Mouse (Mus musculus): ENCODE data around the gene Ier3.

Gene Ier3

DNA sequence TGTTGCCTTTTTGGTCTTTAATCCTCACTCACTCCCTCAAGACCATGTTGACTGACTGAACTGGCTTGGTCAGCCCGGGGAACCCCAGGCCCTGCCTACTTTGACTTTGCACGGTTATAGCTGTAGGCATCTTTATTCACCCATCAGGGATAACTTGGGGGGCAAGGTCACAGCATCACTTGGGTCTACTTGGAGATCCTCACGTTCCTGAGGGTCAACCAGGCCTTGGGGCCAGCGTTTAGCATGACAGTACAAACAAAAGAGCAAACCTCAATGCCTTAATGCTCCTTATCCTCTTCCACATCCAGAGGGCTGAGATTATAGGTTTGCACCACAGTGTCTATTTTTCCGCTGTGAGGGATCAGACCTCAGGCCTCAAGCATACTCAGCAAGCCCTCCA is 9.2 kb upstream of the Ier3 start:
- DNase-seq: no peak

DNA sequence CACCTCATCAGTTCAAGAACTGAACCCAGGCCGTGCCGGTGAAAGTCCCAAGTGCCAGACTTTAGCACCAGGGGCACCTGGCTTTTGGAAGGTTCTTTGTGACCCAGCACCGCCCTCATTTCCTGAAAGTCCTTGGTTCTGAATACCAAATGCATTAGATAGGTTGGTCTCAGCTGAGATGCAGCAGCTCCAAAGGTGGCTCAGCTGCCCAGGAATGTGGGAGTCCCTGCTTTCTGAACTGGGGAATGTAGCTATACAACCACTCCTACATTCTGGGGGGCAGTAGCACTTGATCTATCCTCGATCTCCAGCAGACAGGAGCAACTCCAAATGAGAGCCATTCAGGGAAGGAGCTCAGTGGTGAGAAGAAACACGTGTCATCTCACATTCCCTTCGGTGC is 8.7 kb upstream of the Ier3 start:
- DNase-seq: no peak

DNA sequence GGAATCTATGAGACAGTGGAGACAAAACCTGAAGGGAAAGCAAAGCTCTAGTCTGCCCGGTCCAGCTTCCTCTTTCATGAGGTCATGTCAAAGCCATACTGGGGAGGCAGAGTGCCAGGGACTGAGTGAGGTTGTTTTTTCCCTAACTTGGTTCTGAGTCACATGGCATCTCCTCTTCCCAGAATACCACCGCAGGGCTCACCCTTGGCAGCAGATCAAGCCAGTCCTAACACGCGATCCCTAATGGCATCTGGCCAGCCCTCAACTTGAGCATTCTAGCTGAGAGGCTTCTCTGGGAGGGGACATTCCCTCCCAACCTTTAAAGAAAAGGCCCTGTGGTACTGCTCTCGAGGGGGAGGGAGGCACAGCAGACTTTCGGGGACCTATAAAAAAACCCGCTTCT is 8.2 kb upstream of the Ier3 start:
- DNase-seq: peak; percentile 97

DNA sequence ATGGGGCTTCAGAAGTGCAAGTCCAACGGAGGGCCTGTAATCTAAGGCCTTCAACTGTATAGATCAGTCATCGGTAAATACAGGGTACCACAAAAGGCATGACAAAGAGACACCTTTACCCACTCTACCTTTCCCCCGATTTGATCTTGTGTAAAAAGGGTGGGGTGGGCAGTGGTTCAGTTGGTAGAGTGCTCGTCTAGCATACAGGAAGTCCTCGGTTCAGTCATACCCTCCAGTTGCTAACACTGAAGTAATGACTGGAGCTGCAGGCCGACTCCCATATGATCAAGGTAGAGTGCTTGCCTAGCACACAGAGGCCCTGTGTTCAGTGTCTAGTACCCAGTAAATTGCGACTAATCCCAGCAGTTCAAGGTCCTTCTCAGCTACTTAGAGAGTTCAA is 7.8 kb upstream of the Ier3 start:
- no peak for DNase-seq

DNA sequence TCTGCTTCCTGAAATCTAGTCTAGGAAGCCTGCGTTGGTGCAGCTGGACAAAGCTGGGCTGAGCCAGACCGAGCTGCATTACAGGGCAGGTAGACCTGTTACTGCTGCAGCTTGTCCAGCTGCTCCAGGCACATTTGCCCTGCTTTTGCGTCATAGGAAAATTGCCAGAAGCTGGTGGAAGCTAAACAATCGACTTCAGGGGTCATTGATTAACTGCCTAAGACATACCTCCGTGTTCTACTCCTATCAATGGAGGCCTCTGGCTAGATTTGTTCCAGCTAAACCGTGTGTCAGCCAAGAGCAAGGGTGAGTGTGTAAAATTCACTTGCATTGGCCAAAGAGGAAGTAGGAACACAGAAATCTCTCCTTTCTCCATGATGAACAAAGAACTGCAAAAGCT is 6.8 kb upstream of the Ier3 start:
- peak; percentile 76 for DNase-seq

DNA sequence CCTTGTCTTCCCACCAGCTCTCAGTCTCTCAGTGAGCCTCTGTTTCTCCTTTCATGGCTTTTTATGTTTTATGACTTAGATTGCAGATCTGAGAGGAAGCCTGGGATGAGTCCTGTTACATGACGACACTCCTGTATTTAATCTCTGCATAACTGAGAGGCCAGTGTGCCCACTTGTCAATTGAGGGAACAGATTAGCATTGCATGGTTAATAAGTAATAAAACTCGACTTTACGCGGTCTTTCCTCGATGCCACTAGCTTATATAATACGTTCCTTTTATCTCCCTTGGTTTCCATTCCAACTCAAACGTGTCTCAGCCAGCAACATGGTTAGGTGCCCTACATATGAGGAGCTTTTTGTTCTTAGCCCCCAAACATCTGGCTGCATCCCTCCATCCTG is 5.6 kb upstream of the Ier3 start:
- no peak for DNase-seq

DNA sequence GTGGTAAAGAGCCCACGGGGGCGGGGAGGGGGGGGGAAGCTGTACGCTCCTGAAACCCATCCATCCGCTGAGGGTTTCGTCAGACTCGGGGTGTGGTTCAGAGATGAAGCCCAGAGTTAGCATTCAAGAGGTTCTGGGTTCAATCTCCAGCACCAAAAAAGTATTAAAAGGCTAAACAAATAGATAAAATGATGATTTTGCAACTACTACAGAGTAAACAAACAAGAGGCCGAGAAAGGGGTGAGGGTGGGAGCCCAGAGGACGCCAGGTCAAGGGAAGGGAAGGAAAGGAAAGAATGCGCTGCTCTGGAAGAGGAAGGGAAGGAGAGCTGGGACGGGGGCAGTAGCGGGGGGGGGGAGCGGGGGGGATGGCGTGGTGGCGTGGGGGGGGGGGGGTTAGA is 4.8 kb upstream of the Ier3 start:
- DNase-seq: no peak

DNA sequence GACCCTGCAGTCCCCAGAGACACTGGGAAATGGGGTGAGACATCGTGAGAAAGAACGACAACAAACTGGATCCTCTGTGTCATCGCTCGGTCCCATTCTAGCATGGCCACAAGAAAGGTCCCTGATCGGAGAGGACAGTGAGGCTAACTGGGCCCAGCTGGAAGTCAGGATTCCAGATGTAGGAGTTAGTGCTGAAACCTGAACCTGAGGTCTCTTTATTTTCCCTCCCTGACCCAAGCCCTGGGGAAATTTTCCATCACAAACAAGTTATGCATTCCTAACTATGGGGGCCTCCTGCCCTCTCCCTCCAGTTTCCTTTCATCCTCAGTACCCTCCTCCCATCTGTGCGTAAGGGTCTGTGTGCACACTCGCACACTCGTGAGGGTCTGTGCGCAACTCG is 4.3 kb upstream of the Ier3 start:
- DNase-seq: peak; percentile 38

DNA sequence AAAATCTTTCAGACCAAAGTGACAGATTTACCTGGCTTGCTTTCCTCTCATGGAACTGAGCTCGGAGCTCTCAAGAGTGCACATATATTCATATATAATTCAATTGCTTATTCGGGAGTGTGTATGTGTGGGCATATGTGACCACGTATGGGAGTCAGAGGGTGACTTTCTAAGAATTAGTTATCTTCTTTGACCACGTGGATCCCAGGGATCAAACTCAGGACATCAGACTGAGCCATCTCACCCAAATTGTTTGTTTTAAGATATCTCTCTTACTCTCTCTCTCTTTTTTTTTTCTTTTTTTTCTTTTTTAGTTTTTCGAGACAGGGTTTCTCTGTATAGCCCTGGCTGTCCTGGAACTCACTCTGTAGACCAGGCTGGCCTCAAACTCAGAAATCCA is 1.4 kb upstream of the Ier3 start:
- DNase-seq: no peak

DNA sequence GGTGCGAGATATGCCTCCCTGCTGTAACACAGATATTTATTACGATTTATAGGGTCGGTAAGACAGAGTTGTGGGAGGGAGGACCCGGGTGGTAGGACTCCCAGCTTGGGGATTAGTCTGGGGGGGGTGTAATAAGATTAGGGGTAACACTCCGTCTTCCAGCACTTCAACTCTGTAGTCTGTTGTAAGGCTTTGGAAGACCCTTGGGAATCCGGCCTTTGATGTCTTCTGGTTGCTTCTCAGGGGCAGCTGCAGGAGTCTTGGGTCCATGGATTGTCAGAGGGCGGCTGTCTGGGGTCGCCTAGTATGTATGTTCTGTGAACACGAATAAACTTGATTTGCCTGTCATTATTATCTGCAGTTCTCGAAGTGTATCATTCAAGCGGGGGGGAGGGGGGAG is 1.1 kb downstream of the Ier3 start:
- DNase-seq: no peak

DNA sequence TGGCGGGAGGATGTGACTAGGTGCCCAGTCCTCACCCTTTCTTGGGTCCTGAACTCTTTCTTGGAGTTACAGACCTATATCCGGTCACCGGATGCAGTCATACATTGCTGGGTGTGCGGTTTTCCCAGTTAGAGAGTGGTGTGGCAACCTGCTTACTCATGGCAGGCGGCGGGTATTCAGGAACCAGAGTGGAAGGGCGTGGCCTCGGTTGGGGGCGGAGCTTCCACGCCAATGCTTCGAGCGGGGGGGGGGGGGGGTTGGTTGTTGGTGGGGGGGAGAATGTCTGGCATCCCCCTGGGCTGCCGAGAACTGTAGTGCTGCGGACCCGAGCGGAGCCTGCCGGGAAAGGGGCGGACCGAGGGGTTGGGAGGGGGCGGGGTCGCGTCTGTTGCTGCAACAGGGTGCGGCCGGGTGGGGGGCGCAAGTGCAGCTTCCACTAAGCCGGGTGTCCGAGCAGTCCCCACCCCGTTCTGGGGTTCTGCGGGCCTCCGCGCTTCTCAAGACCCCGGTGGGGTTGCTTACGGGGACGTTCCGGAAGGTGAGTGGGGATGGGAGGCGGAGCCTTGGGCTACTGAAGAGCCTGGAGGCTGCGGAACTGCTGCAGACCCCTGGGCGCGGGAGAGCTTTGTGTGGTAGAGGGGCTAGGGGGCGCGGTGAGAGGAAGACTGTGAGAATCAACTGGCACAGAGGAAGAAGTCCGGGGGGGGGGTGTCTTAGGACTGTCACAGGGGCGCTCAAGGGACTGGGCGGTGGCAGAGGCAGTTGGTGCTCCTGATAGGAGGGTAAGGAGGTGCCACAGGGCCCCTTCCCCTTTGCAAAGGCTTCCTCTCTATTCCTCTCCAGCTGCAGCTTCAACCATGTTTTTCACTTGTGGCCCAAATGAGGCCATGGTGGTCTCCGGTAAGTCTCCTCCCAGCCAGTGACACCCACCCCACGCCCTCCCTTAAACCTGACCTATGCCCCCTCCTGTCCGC is 1.8 kb downstream of the Ier3 start, which contains the start of gene Flot1:
TSS of gene Flot1 (plus strand) at position 267 of the 974 bp plus-strand sequence.
- DNase-seq: peak; percentile 89

DNA sequence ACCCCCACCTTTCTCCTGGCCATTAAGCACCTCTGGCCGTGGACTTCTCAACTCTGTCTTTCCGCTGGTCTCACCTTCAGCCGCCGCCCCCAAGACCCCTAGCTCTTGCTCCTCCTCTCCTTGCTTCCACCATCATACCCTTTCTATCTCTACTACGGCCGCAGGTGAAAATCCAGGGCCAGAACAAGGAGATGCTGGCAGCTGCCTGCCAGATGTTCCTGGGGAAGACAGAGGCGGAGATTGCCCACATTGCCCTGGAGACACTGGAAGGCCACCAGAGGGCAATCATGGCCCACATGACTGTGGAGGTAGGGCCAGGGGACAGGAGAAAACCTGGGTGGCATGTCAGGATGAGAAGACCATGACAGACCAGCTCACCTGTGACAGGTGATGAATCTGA is 2.9 kb downstream of the Ier3 start:
- DNase-seq: no peak

DNA sequence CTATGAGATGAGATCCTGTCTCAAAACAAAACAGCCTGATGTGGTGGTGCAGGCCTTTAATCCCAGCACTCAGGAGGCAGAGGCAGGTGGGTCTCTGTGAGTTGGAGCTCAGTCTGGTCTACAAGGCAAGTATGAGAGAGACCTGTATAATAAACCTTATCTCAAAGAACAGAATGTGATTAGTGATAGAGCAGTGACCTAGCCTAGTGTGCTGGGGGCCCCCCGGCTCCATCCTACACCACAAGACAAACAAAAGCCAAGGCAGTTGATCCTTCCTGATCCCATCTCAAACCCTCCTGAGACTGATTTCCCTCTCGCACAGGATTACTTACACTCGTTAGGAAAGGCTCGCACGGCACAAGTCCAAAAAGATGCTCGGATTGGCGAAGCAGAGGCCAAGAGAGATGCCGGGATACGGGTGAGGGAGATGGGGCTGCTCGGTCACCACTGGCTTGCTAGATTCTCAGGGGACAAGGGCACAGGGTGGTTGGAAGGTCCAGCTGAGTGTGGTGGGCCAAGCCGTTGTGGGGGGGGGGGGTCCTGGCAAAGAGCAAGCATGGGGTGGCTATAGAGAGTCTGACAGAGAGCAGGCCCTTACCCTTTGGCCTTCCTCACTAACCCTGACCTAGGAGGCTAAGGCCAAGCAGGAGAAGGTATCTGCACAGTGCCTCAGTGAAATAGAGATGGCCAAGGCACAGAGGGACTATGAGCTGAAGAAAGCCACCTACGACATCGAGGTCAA is 3.8 kb downstream of the Ier3 start:
- DNase-seq: no peak

DNA sequence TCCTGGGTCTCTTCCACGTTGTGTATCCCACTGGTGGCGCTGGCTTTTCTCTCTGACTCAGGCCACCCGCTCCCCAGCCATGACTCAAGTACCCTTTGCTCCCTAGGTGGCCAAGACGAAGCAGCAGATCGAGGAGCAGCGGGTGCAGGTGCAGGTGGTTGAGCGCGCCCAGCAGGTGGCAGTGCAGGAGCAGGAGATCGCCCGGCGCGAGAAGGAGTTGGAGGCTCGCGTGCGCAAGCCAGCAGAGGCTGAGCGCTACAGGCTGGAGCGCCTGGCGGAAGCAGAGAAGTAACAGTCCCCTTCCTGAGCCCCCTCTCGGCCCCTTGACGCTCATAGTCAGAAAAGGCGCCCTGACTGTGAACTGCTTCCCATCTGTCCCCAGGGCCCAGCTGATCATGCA is 8.3 kb downstream of the Ier3 start:
- DNase-seq: peak; percentile 89

DNA sequence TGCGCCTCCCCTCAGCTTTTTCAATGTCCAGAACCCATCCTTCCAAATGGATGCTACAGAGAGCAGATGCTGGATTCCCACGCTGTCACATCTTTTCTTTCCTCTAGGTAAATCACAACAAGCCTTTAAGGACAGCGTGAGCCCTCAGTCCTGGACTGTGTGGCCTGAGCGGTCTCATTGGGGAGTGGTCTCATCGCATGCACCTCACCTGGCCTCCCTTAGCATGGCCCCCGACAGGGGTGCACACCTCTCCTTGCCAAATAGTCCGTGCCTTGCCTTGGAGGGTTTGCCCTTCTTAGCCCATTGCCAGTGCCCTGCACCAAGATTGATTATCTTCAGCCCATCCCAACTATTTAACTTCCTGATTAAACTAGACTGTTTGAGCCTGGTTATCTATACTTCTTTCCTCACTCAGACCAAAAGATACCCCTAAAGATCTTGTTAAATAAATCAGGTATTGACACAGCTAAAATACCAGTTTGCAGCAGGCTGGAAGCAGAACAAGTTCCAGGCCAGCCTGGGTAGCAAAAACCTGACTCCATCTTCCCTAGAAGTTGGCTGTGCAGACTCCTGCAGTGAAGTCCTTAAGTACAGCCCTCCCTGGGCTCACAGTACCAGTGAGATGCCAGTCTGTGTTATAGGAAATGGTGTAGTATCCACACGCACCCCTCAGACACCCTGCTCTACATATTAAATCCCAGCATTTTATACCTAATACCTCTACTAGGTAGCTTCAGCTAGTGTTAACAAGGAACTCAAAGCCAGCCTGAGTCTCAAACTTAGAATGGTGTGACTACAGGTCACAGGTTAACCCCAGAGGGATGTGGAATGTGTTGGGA is 11.1 kb downstream of the Ier3 start:
- DNase-seq: no peak

DNA sequence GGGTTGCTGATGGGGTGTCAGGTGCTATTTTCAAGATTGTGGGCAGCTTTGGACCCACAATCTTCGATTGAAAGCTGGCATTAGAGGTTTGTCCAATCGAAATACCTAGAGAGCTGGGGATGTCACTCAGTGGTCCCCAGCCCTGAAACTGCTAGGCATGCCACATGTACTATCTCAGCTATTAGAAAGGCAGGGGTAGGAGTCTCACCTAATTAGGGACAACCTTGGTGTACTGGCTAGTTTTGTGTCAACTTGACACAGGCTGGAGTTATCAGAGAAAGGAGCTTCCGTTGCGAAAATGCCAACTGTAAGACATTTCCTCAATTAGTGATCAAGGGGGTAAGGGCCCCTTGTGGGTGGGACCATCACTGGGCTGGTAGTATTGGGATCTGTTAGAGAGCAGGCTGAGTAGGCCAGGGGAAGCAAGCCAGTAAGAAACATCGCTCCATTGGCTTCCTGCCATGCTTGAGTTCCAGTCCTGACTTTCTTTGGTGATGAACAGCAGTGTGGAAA is 11.8 kb downstream of the Ier3 start:
- no peak for DNase-seq

DNA sequence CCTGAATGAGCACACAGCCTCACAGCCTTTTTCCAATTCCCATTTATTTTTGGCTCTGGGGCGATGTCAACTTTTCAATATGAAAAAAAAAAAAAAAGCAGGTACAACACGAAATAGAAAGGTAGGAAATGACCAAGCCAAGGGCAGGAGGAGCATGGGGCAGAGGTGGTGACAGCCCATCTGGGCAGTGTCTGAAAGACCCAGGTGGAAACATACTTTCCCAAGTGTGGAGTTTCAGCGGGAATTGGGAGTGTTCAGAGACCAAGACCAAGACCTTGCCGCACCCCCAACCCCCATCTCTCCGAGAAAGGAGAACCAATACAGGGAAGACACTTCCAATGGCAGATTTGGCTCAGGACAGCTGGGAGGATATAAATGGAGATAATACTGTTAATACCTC is 12.4 kb downstream of the Ier3 start:
- no peak for DNase-seq

DNA sequence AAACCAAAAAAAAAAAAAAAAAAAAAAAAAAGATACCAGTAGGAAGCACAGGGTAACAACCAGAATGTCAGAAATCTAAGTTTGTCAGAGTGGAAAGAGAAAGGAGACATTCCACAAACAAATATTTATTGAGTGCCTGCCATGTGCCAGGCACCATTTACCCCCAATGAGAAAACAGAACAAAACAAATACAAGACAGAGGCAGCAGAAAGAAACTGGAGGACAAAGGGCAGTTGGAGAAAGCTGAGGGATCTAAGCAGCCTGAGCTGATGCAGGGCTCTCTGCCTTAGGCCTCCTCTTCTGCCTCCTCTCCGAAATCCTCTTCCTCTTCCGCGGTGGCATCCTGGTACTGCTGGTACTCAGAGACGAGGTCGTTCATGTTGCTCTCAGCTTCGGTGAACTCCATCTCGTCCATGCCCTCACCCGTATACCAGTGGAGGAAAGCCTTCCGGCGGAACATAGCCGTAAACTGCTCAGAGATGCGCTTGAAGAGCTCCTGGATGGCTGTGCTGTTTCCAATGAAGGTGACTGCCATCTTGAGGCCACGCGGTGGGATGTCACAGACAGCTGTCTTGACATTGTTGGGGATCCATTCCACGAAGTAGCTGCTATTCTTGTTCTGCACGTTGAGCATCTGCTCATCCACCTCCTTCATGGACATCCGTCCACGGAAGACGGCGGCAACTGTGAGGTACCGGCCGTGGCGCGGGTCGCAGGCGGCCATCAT is 13.4 kb downstream of the Ier3 start:
- DNase-seq: peak; percentile 16

DNA sequence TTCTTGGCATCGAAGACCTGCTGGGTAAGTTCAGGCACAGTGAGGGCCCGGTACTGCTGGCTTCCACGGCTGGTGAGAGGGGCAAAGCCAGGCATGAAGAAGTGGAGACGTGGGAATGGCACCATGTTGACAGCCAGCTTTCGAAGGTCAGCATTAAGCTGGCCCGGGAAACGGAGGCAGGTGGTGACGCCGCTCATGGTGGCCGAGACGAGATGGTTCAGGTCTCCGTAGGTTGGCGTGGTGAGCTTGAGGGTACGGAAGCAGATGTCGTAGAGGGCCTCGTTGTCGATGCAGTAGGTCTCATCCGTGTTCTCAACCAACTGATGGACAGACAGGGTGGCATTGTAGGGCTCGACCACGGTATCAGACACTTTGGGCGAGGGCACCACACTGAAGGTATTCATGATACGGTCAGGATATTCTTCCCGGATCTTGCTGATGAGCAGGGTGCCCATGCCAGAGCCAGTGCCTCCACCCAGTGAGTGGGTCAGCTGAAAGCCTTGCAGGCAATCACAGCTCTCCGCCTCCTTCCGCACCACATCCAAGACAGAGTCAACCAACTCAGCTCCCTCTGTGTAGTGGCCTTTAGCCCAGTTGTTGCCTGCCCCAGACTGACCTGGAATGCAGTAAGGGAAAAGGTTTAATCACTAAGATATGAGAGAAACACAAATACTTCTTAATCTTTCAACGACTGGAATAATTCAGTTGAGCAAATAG is 14.1 kb downstream of the Ier3 start:
- peak; percentile 33 for DNase-seq

DNA sequence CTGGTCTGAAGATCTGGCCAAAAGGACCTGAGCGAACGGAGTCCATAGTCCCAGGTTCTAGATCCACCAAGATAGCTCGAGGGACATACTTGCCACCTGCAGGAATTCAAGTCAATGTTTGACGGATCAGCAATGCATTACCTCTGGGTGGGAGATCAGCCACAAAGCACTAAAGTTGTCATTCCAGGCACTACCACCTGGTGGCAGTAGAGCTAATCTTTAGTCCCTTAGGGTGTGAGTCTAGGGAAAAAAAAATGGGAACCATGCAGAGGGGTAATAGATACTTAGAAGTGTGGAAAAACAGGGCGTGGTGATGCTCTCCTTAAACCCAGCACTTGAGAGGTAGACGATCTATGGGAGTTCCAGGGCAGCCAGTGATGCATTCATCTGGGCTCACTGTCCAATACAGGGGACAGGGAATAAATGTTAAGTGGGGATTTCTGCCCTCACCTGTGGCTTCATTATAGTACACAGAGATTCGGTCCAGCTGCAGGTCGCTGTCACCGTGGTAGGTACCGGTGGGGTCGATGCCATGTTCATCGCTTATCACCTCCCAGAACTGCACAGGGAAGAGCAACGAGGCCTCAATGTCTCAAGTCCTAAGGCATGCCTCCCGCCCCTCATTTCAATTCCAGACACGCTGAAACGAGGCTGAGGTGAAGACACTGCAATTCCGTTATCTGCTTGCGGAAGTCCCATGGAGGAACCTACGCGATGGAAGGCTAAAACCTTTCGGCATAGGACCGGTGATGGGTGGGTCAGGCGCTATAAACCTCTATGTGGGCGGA is 14.9 kb downstream of the Ier3 start:
- peak; percentile 91 for DNase-seq

DNA sequence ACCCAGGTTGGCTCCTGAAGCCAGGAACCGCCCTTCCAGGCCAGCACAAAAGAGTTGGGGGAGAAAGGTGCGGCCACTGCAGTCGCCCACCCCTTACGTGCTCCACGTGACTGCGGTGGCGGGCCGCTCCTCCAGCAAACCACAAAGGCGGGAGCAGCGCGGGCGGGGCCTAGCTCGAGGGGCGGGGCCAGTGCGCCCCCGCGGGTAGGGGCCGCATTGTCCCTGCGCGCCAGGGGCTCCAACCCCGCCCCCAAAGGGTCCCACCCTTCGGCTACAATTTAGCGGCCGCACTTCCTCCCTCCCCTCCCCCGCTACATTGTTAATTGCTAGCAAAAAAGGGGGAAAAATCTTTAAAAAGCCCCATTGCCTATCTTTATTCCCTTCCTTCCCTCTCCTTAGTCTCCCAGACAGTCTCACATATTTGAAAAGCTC is 15.5 kb downstream of the Ier3 start:
- DNase-seq: peak; percentile 83
